Mouse (Mus musculus): ENCODE measurements around the gene Dnajc7. TPM values are rescaled to one million over a fixed set of nuclear protein-coding genes. Genes with fewer than 3 reads are reported as not detected.

Gene Dnajc7
- polyA plus RNA-seq, 2 experiments: 15.1 to 61.7 TPM

DNA sequence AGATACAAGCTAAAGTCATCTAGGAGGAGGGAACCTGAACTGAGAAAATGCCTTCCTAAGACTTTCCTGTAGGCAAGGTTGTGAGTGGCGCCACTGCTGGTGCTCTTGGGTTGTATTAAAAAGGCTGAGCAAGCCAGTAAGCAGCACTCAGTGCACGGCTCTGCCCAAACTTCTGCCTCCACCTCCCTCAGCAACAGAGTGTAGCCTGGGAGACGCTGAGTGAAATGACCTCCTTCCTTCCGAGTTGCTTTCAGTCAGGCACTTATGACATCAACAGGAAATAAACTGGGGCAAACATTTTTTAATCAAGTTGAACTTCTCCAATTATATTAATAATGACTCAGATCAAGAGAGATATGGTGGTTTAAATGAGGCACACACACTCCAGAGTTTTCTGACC, 11.2 kb downstream of the Dnajc7 start:
- no peak for TF ChIP-seq CTCF (IDR thresholded peaks at IDR 0.05; ENCODE audit: low read depth)
- TF ChIP-seq EP300 (IDR thresholded peaks at IDR 0.05; ENCODE audit: low read depth): no peak
- ATAC-seq (ENCODE audit: insufficient read depth) (no peak), DNase-seq (ENCODE audit: low read depth in 3 of 3, low spot score in 3 of 3) (no peak)
- H3K27ac ChIP-seq: no peak overlapping the region
- no peak overlapping the region for H3K4me2 ChIP-seq (ENCODE audit: low read depth)
- no peaks in the 10 kb centered on the region for H3K27me3 ChIP-seq (ENCODE audit: control insufficient read depth, insufficient read depth, low read length)
- 0 out of 4 replicates have a peak, but pooled peaks cover 0 to 3% of the 10 kb centered on the region in 2 experiments for H3K4me1 ChIP-seq (replicated peaks; ENCODE audit: control insufficient read depth in 2 of 2, insufficient read depth in 2 of 2, low read length in 1 of 2)
- H3K9ac ChIP-seq (replicated peaks): no peak overlapping the region
- 51% methylated on average over 4 of the region's 4 CpGs for WGBS (ENCODE audit: insufficient replicate concordance)
- H3K36me3 ChIP-seq (replicated peaks; ENCODE audit: control insufficient read depth, insufficient read depth, low read depth): peaks cover 4% of the 10 kb centered on the region; the same call in 1 of the 2 replicates
- H3K9me3 ChIP-seq (ENCODE audit: control insufficient read depth, low read length): no peaks in the 10 kb centered on the region
- H3K4me3 ChIP-seq (ENCODE audit: insufficient read depth in 1 of 2, low read depth in 2 of 2, low read length in 2 of 2): no peak overlapping the region

- DNase-seq (ENCODE audit: low read depth in 3 of 3, low spot score in 3 of 3) (no peak), ATAC-seq (ENCODE audit: insufficient read depth) (no peak)
- Histone ChIP-seq H3K4me1 (replicated peaks; ENCODE audit: control insufficient read depth in 2 of 2, insufficient read depth in 2 of 2, low read length in 1 of 2) (0 out of 4 replicates have a peak, but pooled peaks cover 0 to 4% of the 10 kb centered on the region in 2 experiments), H3K27me3 (ENCODE audit: control insufficient read depth, insufficient read depth, low read length) (no peaks in the 10 kb centered on the region), H3K4me3 (ENCODE audit: insufficient read depth in 1 of 2, low read depth in 2 of 2, low read length in 2 of 2) (no peak overlapping the region), H3K4me2 (ENCODE audit: low read depth) (no peak overlapping the region), H3K9me3 (ENCODE audit: control insufficient read depth, low read length) (no peaks in the 10 kb centered on the region), H3K9ac (replicated peaks) (no peak overlapping the region), H3K36me3 (replicated peaks; ENCODE audit: control insufficient read depth, insufficient read depth, low read depth) (peaks cover 4% of the 10 kb centered on the region; the same call in 1 of the 2 replicates), H3K27ac (no peak overlapping the region)
- 86% methylated on average over 6 of the region's 6 CpGs for WGBS (ENCODE audit: insufficient replicate concordance)
- TF ChIP-seq CTCF (IDR thresholded peaks at IDR 0.05; ENCODE audit: low read depth) (no peak), EP300 (IDR thresholded peaks at IDR 0.05; ENCODE audit: low read depth) (no peak)
Measured at GRCm38 (mm10) chr11:100607121-100607520, 12.8 kb downstream of the Dnajc7 start.

DNA sequence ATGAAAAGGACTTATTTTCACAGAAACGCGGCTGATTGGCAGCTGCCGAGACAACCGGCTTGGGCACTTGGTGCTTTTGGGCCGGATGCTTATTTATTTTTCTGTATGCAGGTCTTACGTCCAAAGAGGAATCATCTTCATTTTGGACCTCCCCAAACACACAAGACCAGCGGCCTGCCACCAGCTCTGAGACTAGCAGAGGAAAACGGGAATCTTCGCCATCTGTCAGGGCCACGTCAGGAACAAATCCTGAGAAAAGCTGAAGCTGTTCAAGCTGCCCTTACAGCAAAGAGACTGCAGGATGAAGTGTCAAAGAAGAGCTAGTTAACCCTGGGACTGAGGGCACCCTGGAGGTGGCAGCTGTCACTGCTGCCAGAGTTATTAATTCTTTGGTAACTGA, 14.5 kb downstream of the Dnajc7 start:
- peaks cover 0 to 7% of the 10 kb centered on the region in 2 experiments; a peak in 2 of 4 replicates for H3K4me1 ChIP-seq (replicated peaks; ENCODE audit: control insufficient read depth in 2 of 2, insufficient read depth in 2 of 2, low read length in 1 of 2)
- no peak overlapping the region for H3K27ac ChIP-seq
- no peak overlapping the region for H3K4me3 ChIP-seq (ENCODE audit: insufficient read depth in 1 of 2, low read depth in 2 of 2, low read length in 2 of 2)
- H3K9me3 ChIP-seq (ENCODE audit: control insufficient read depth, low read length): no peaks in the 10 kb centered on the region
- ATAC-seq (ENCODE audit: insufficient read depth): no peak
- WGBS (ENCODE audit: insufficient replicate concordance): 84% methylated on average over 10 of the region's 10 CpGs
- H3K4me2 ChIP-seq (ENCODE audit: low read depth): no peak overlapping the region
- H3K27me3 ChIP-seq (ENCODE audit: control insufficient read depth, insufficient read depth, low read length): no peaks in the 10 kb centered on the region
- no peak for DNase-seq (ENCODE audit: low read depth in 3 of 3, low spot score in 3 of 3)
- no peak for TF ChIP-seq CTCF (IDR thresholded peaks at IDR 0.05; ENCODE audit: low read depth)
- TF ChIP-seq EP300 (IDR thresholded peaks at IDR 0.05; ENCODE audit: low read depth): no peak
- H3K9ac ChIP-seq (replicated peaks): no peak overlapping the region
- peaks cover 11% of the 10 kb centered on the region for H3K36me3 ChIP-seq (replicated peaks; ENCODE audit: control insufficient read depth, insufficient read depth, low read depth)

DNA sequence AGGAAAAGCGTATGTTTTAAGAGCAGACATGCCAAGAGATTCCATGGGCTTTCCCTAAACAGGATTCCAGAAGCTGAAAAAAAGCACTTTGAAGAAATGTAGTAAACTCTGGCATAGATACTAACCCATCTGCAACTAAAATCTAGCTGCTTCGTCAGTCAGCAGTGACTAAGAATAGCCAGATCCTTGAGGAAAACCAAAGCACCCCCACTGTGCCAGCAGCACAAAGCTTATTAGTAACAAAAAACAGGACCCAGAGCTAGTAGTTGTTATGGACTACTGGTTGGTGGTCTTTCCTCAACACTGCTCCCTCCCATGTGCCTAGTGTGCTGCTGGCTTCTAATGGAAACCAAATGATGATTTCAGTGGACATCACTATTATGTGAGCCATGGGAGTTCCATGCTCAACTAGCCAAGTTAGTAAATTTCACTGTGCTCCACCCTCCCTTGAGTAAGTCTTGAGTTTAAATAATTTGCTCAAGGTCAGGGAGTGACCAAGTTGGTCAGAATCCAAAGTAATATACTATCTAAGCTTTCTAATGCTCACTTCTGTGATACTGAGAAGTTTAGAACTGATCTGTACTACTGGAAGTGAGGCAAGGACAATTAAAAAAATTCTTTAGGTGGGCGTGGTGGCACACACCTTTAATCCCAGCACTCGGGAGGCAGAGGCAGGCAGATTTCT, 15.5 kb downstream of the Dnajc7 start:
- Histone ChIP-seq H3K27me3 (ENCODE audit: control insufficient read depth, insufficient read depth, low read length) (no peaks in the 10 kb centered on the region), H3K9ac (replicated peaks) (no peak overlapping the region), H3K4me2 (ENCODE audit: low read depth) (no peak overlapping the region), H3K4me3 (ENCODE audit: insufficient read depth in 1 of 2, low read depth in 2 of 2, low read length in 2 of 2) (no peak overlapping the region), H3K36me3 (replicated peaks; ENCODE audit: control insufficient read depth, insufficient read depth, low read depth) (peaks cover 18% of the 10 kb centered on the region), H3K9me3 (ENCODE audit: control insufficient read depth, low read length) (no peaks in the 10 kb centered on the region), H3K27ac (no peak overlapping the region), H3K4me1 (replicated peaks; ENCODE audit: control insufficient read depth in 2 of 2, insufficient read depth in 2 of 2, low read length in 1 of 2) (peaks cover 0 to 5% of the 10 kb centered on the region in 2 experiments; a peak in 2 of 4 replicates)
- WGBS (ENCODE audit: insufficient replicate concordance): 70% methylated on average over 4 of the region's 4 CpGs
- TF ChIP-seq EP300 (IDR thresholded peaks at IDR 0.05; ENCODE audit: low read depth) (no peak), CTCF (IDR thresholded peaks at IDR 0.05; ENCODE audit: low read depth) (no peak)
- DNase-seq (ENCODE audit: low read depth in 3 of 3, low spot score in 3 of 3) (no peak), ATAC-seq (ENCODE audit: insufficient read depth) (no peak)

DNA sequence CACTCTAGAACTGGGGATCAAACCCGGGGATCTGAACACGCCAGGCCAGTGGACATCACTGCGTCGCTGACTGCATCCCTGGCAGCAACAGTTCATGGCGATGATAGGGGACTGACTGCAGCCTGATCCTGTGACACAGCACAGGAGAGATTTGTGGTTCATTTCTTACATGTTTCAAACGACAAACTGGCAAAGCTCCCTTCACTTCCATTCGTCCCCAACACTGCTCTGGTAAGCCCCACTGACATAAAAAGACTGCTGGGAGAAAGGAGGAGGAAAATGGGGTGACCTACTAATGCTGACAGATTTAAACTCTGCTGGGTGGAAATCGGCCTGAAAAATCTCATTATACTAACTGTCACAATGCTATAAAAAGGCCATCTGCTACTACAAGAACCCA, 16.2 kb downstream of the Dnajc7 start:
- Histone ChIP-seq H3K9me3 (ENCODE audit: control insufficient read depth, low read length) (no peaks in the 10 kb centered on the region), H3K27ac (no peak overlapping the region), H3K36me3 (replicated peaks; ENCODE audit: control insufficient read depth, insufficient read depth, low read depth) (peaks cover 24% of the 10 kb centered on the region), H3K4me1 (replicated peaks; ENCODE audit: control insufficient read depth in 2 of 2, insufficient read depth in 2 of 2, low read length in 1 of 2) (peaks cover 0 to 5% of the 10 kb centered on the region in 2 experiments; a peak in 2 of 4 replicates), H3K9ac (replicated peaks) (no peak overlapping the region), H3K4me2 (ENCODE audit: low read depth) (no peak overlapping the region), H3K4me3 (ENCODE audit: insufficient read depth in 1 of 2, low read depth in 2 of 2, low read length in 2 of 2) (no peak overlapping the region), H3K27me3 (ENCODE audit: control insufficient read depth, insufficient read depth, low read length) (no peaks in the 10 kb centered on the region)
- ATAC-seq (ENCODE audit: insufficient read depth) (no peak), DNase-seq (ENCODE audit: low read depth in 3 of 3, low spot score in 3 of 3) (no peak)
- 63% methylated on average over 8 of the region's 8 CpGs for WGBS (ENCODE audit: insufficient replicate concordance)
- TF ChIP-seq CTCF (IDR thresholded peaks at IDR 0.05; ENCODE audit: low read depth) (no peak), EP300 (IDR thresholded peaks at IDR 0.05; ENCODE audit: low read depth) (no peak)
